Mouse (Mus musculus) right cerebral cortex, adult 18-20 months (tissue): Measurements from ENCODE around the gene Braf.

Experiments
- DNase-seq: peaks from one replicate; pipeline ENCODE4 v3.0.0; 2022; ENCODE audit warnings: mixed read lengths

Braf gene

GRCm38 (mm10) chr6:39554888-39555647, 170.2 kb downstream of the Braf start:
- no peak for DNase-seq
